Mouse (Mus musculus): Measurements from ENCODE around the gene 5830473C10Rik. TPM values are rescaled to one million over a fixed set of nuclear protein-coding genes. Genes with fewer than 3 reads are reported as not detected.
"Not testable (repeated sequence)": the region's sequence is repeated elsewhere in the genome, so short reads cannot be mapped to it uniquely, and the experiment has no call there.

5830473C10Rik gene
- total RNA-seq, 2 experiments from 2014 or later, result 0.54 TPM

- intact Hi-C loops (cut with DNase I), result loop anchor here (10.0 kb wide), 1 partner anchor 314 kb away; the partner anchor contains the start of gene Cxcl2
- no peak for DNase-seq
These were observed 29.8 kb downstream of the 5830473C10Rik start for GRCm38 (mm10) chr5:90590676-90591075.

- intact Hi-C loops (cut with DNase I), result loop anchor here (10.0 kb wide), 1 partner anchor 313 kb away; the partner anchor contains the start of gene Cxcl2
- no peak for DNase-seq
These were observed 31.0 kb downstream of the 5830473C10Rik start for GRCm38 (mm10) chr5:90591936-90592335.

- intact Hi-C loops (cut with DNase I), result loop anchor here (10.0 kb wide), 1 partner anchor 310 kb away; the partner anchor contains the start of gene Cxcl2
- no peak for DNase-seq
These were observed 34.0 kb downstream of the 5830473C10Rik start for GRCm38 (mm10) chr5:90594945-90595344.

- no peak for DNase-seq
These were observed 35.2 kb downstream of the 5830473C10Rik start for GRCm38 (mm10) chr5:90596155-90596554.

GRCm38 (mm10) chr5:90601469-90601868 is 40.6 kb downstream of the 5830473C10Rik start:
- DNase-seq, result peak; percentile 57
- intact Hi-C loops (cut with DNase I), result no loop called here

More at GRCm38 (mm10) chr5:90596155-90596554, 35.2 kb downstream of the 5830473C10Rik start:
- intact Hi-C loops (cut with DNase I), result loop anchor here (10.0 kb wide), 1 partner anchor 309 kb away; the partner anchor contains the start of gene Cxcl2

GRCm38 (mm10) chr5:90603407-90603923 is 42.6 kb downstream of the 5830473C10Rik start:
- intact Hi-C loops (cut with DNase I), result no loop called here
- peak; percentile 25 for DNase-seq

GRCm38 (mm10) chr5:90608906-90609305 is 48.0 kb downstream of the 5830473C10Rik start:
- intact Hi-C loops (cut with DNase I), result no loop called here

GRCm38 (mm10) chr5:90611388-90611787 is 50.5 kb downstream of the 5830473C10Rik start:
- intact Hi-C loops (cut with DNase I), result no loop called here
- no peak for DNase-seq

More at GRCm38 (mm10) chr5:90608906-90609305, 48.0 kb downstream of the 5830473C10Rik start:
- no peak for DNase-seq

GRCm38 (mm10) chr5:90611996-90612611 is 51.2 kb downstream of the 5830473C10Rik start:
- no peak for DNase-seq

GRCm38 (mm10) chr5:90612751-90613150 is 51.8 kb downstream of the 5830473C10Rik start:
- DNase-seq; intact Hi-C loops (cut with DNase I): not testable (repeated sequence)

More at GRCm38 (mm10) chr5:90611996-90612611, 51.2 kb downstream of the 5830473C10Rik start:
- intact Hi-C loops (cut with DNase I), result no loop called here

- DNase-seq, result no peak
- intact Hi-C loops (cut with DNase I), result no loop called here
These were observed 57.0 kb downstream of the 5830473C10Rik start for GRCm38 (mm10) chr5:90617859-90618258.

GRCm38 (mm10) chr5:90621316-90621715 is 60.4 kb downstream of the 5830473C10Rik start:
- no peak for DNase-seq
- intact Hi-C loops (cut with DNase I), result no loop called here

- no peak for DNase-seq
- intact Hi-C loops (cut with DNase I), result no loop called here
These were observed 60.8 kb downstream of the 5830473C10Rik start for GRCm38 (mm10) chr5:90621726-90622125.

GRCm38 (mm10) chr5:90623209-90623608 is 62.3 kb downstream of the 5830473C10Rik start:
- intact Hi-C loops (cut with DNase I), result no loop called here
- DNase-seq, result no peak

- intact Hi-C loops (cut with DNase I), result no loop called here
- no peak for DNase-seq
These were observed 64.0 kb downstream of the 5830473C10Rik start for GRCm38 (mm10) chr5:90624708-90625425.

- intact Hi-C loops (cut with DNase I), result no loop called here
- no peak for DNase-seq
These were observed 66.5 kb downstream of the 5830473C10Rik start for GRCm38 (mm10) chr5:90627423-90627822.

GRCm38 (mm10) chr5:90628011-90628410 is 67.1 kb downstream of the 5830473C10Rik start:
- DNase-seq, result no peak
- intact Hi-C loops (cut with DNase I), result no loop called here

GRCm38 (mm10) chr5:90628530-90628929 is 67.6 kb downstream of the 5830473C10Rik start:
- intact Hi-C loops (cut with DNase I), result no loop called here
- DNase-seq, result no peak

- intact Hi-C loops (cut with DNase I), result no loop called here
- no peak for DNase-seq
These were observed 74.0 kb downstream of the 5830473C10Rik start for GRCm38 (mm10) chr5:90634885-90635284.

- DNase-seq, result peak; percentile 32
- intact Hi-C loops (cut with DNase I), result no loop called here
These were observed 79.6 kb downstream of the 5830473C10Rik start, which contains the start of gene Rassf6 for GRCm38 (mm10) chr5:90640286-90641217. Rassf6 (minus strand) TSS chr5:90640657.
